Mouse (Mus musculus) adrenal gland, adult 10 weeks (tissue): Measurements from ENCODE around the gene Hcfc1r1. TPM values are rescaled to one million over a fixed set of nuclear protein-coding genes. Genes with fewer than 3 reads are reported as not detected.

Source experiments
- polyA plus RNA-seq: library from polyadenylated mRNA; stranded (reverse); fragments of 350-450 nt; fragmentation: Illumina TruSeq; extraction: RNeasy Lipid Tissue Mini Kit (QIAGEN cat#74804); gene quantifications from one replicate; pipeline ENCODE4 v1.2.3, GENCODE M21; 2014; ENCODE audit warnings: low read depth, low replicate concordance

The Hcfc1r1 gene
- polyA plus RNA-seq, result 11.7 TPM

GRCm38 (mm10) chr17:23673424-23674073 is at the start of gene Hcfc1r1, which contains the start of gene Thoc6:
Hcfc1r1 (plus strand) TSS chr17:23673596.
Thoc6 (minus strand) TSS chr17:23673882.

GRCm38 (mm10) chr17:23644613-23645495 is 28.5 kb upstream of the Hcfc1r1 start, which contains the start of gene Mmp25:
Mmp25 (minus strand) TSS chr17:23645277.

GRCm38 (mm10) chr17:23660117-23660875 is 13.1 kb upstream of the Hcfc1r1 start, which contains the start of gene Bicdl2:
Bicdl2 (plus strand) TSS chr17:23660506.

GRCm38 (mm10) chr17:23677236-23677679 is 3.9 kb downstream of the Hcfc1r1 start, which contains the start of gene Tnfrsf12a:
Tnfrsf12a (minus strand) TSS chr17:23677468.

GRCm38 (mm10) chr17:23679127-23679835 is 5.9 kb downstream of the Hcfc1r1 start, which contains the start of gene Cldn6:
Cldn6 (plus strand) TSS chr17:23679249.

GRCm38 (mm10) chr17:23683856-23684672 is 10.7 kb downstream of the Hcfc1r1 start, which contains the start of gene Cldn9:
Cldn9 (minus strand) TSS chr17:23684026.

GRCm38 (mm10) chr17:23722376-23723125 is 49.2 kb downstream of the Hcfc1r1 start, which contains the start of gene 1520401A03Rik:
1520401A03Rik (minus strand) TSS chr17:23722783.

Other genes starting within 250 kb of the Hcfc1r1 start
- gene Vmn2r117, start 193.9 kb upstream of the Hcfc1r1 start, polyA plus RNA-seq, result not detected
- 0.70 TPM for gene Zfp213, start 109.4 kb upstream of the Hcfc1r1 start, polyA plus RNA-seq
- gene Zfp13, start 74.1 kb upstream of the Hcfc1r1 start, polyA plus RNA-seq, result not detected
- gene Zscan10, start 72.7 kb upstream of the Hcfc1r1 start, polyA plus RNA-seq, result not detected
- gene Mmp25, start 28.3 kb upstream of the Hcfc1r1 start, polyA plus RNA-seq, result not detected
- gene Bicdl2, start 13.1 kb upstream of the Hcfc1r1 start, polyA plus RNA-seq, result not detected
- 3.1 TPM for gene Thoc6, start 286 bp downstream of the Hcfc1r1 start, polyA plus RNA-seq
- 4.1 TPM for gene Tnfrsf12a, start 3.9 kb downstream of the Hcfc1r1 start, polyA plus RNA-seq
- not detected for gene Cldn6, start 5.7 kb downstream of the Hcfc1r1 start, polyA plus RNA-seq
- not detected for gene Cldn9, start 10.4 kb downstream of the Hcfc1r1 start, polyA plus RNA-seq
- 0.58 TPM for gene 1520401A03Rik, start 49.2 kb downstream of the Hcfc1r1 start, polyA plus RNA-seq
- gene Pkmyt1, start 52.7 kb downstream of the Hcfc1r1 start, polyA plus RNA-seq, result not detected
- 3.3 TPM for gene Paqr4, start 67.3 kb downstream of the Hcfc1r1 start, polyA plus RNA-seq
- gene Kremen2, start 72.2 kb downstream of the Hcfc1r1 start, polyA plus RNA-seq, result not detected
- gene Flywch1, start 98.0 kb downstream of the Hcfc1r1 start, polyA plus RNA-seq, result 1.2 TPM
- gene Flywch2, start 112.5 kb downstream of the Hcfc1r1 start, polyA plus RNA-seq, result 1.0 TPM
- gene Srrm2, start 116.9 kb downstream of the Hcfc1r1 start, polyA plus RNA-seq, result 189 TPM
- 32.6 TPM for gene Elob, start 155.5 kb downstream of the Hcfc1r1 start, polyA plus RNA-seq
- not detected for gene Prss33, start 162.5 kb downstream of the Hcfc1r1 start, polyA plus RNA-seq
- gene Prss32, start 170.3 kb downstream of the Hcfc1r1 start, polyA plus RNA-seq, result not detected
- gene Prss41, start 170.6 kb downstream of the Hcfc1r1 start, polyA plus RNA-seq, result not detected
- not detected for gene Prss21, start 194.5 kb downstream of the Hcfc1r1 start, polyA plus RNA-seq
- gene Dcpp1, start 207.3 kb downstream of the Hcfc1r1 start, polyA plus RNA-seq, result not detected
- not detected for gene Dcpp2, start 207.3 kb downstream of the Hcfc1r1 start, polyA plus RNA-seq
- gene Dcpp3, start 243.9 kb downstream of the Hcfc1r1 start, polyA plus RNA-seq, result not detected